Mouse (Mus musculus): Measurements from ENCODE around the gene 1700029J07Rik. TPM values are rescaled to one million over a fixed set of nuclear protein-coding genes. Genes with fewer than 3 reads are reported as not detected.

The 1700029J07Rik gene
- 1 to 10 TPM in 12 of 26 experiments, under 1 TPM in 14; 0.29 to 2.1 (median 0.94) TPM for total RNA-seq (2018; cell fraction: chromatin; rRNA removed)
- total RNA-seq (2018; cell fraction: cytosol; rRNA removed), result under 1 TPM in 17 of 26 experiments, not detected in 9; 0.06 to 0.34 (median 0.14) TPM
- 1 to 10 TPM in 18 of 26 experiments, under 1 TPM in 7, not detected in 1; 0.22 to 3.7 (median 1.3) TPM for total RNA-seq (2018; cell fraction: nucleus; rRNA removed)
- polyA plus RNA-seq (2018), result 0.20 to 0.27 TPM (median 0.22 TPM) in 3 replicates

- Histone ChIP-seq H3K36me3 (ENCODE audit: inconsistent target) (peaks cover 12% of the 10 kb centered on the region; the same call in 1 of the 2 replicates), H3K27ac (peak within 1 kb of the TSS; percentile 90), H3K79me2 (ENCODE audit: inconsistent target) (peaks cover 38% of the 10 kb centered on the region), H3K4me3 (ENCODE audit: inconsistent target) (peak within 1 kb of the TSS; percentile 92)
- WGBS (ENCODE audit: missing documents), result under 1% methylated on average over 57 of the region's 57 CpGs
These were observed at the start of gene 1700029J07Rik, which contains the start of gene Ufsp2 for GRCm38 (mm10) chr8:45975126-45975836. Gene 1700029J07Rik, minus strand, starts transcription at chr8:45975252. Gene Ufsp2, plus strand, starts transcription at chr8:45975528.

- Histone ChIP-seq H3K79me2 (ENCODE audit: inconsistent target) (no peaks in the 10 kb centered on the region), H3K4me3 (ENCODE audit: inconsistent target) (no peak overlapping the region), H3K36me3 (ENCODE audit: inconsistent target) (no peaks in the 10 kb centered on the region), H3K27ac (no peak overlapping the region)
- 85% methylated on average over 4 of the region's 4 CpGs for WGBS (ENCODE audit: missing documents)
These were observed 49.3 kb upstream of the 1700029J07Rik start for GRCm38 (mm10) chr8:46024392-46024791.

GRCm38 (mm10) chr8:46022758-46023157, 47.7 kb upstream of the 1700029J07Rik start:
- WGBS (ENCODE audit: missing documents), result 96% methylated on average over 9 of the region's 9 CpGs
- Histone ChIP-seq H3K27ac (no peak overlapping the region), H3K36me3 (ENCODE audit: inconsistent target) (no peaks in the 10 kb centered on the region), H3K4me3 (ENCODE audit: inconsistent target) (no peak overlapping the region), H3K79me2 (ENCODE audit: inconsistent target) (no peaks in the 10 kb centered on the region)

GRCm38 (mm10) chr8:46022203-46022602, 47.2 kb upstream of the 1700029J07Rik start:
- 88% methylated on average over 9 of the region's 9 CpGs for WGBS (ENCODE audit: missing documents)
- Histone ChIP-seq H3K36me3 (ENCODE audit: inconsistent target) (no peaks in the 10 kb centered on the region), H3K27ac (no peak overlapping the region), H3K79me2 (ENCODE audit: inconsistent target) (no peaks in the 10 kb centered on the region), H3K4me3 (ENCODE audit: inconsistent target) (no peak overlapping the region)

GRCm38 (mm10) chr8:46010746-46011680, 36.0 kb upstream of the 1700029J07Rik start:
- Histone ChIP-seq H3K79me2 (ENCODE audit: inconsistent target) (no peaks in the 10 kb centered on the region), H3K4me3 (ENCODE audit: inconsistent target) (no peak overlapping the region), H3K27ac (no peak overlapping the region), H3K36me3 (ENCODE audit: inconsistent target) (no peaks in the 10 kb centered on the region)
- 66% methylated on average over 17 of the region's 17 CpGs for WGBS (ENCODE audit: missing documents)

- 100% methylated on average over 2 of the region's 2 CpGs for WGBS (ENCODE audit: missing documents)
- Histone ChIP-seq H3K4me3 (ENCODE audit: inconsistent target) (no peak overlapping the region), H3K79me2 (ENCODE audit: inconsistent target) (no peaks in the 10 kb centered on the region), H3K27ac (no peak overlapping the region), H3K36me3 (ENCODE audit: inconsistent target) (no peaks in the 10 kb centered on the region)
These were observed 35.3 kb upstream of the 1700029J07Rik start for GRCm38 (mm10) chr8:46010306-46010705.

- Histone ChIP-seq H3K27ac (no peak overlapping the region), H3K79me2 (ENCODE audit: inconsistent target) (no peaks in the 10 kb centered on the region), H3K4me3 (ENCODE audit: inconsistent target) (no peak overlapping the region), H3K36me3 (ENCODE audit: inconsistent target) (no peaks in the 10 kb centered on the region)
- 88% methylated on average over 2 of the region's 3 CpGs for WGBS (ENCODE audit: missing documents)
These were observed 32.1 kb upstream of the 1700029J07Rik start for GRCm38 (mm10) chr8:46007050-46007672.

- Histone ChIP-seq H3K36me3 (ENCODE audit: inconsistent target) (no peaks in the 10 kb centered on the region), H3K4me3 (ENCODE audit: inconsistent target) (no peak within 1 kb of the TSS), H3K27ac (no peak within 1 kb of the TSS), H3K79me2 (ENCODE audit: inconsistent target) (no peaks in the 10 kb centered on the region)
- WGBS (ENCODE audit: missing documents), result 72% methylated on average over 3 of the region's 4 CpGs
These were observed 30.5 kb upstream of the 1700029J07Rik start, which contains the start of gene Ankrd37 for GRCm38 (mm10) chr8:46005596-46005995. Gene Ankrd37, minus strand, starts transcription at chr8:46005707.

GRCm38 (mm10) chr8:45999784-46000705, 25.0 kb upstream of the 1700029J07Rik start:
- Histone ChIP-seq H3K79me2 (ENCODE audit: inconsistent target) (peaks cover 4% of the 10 kb centered on the region; the same call in 1 of the 2 replicates), H3K36me3 (ENCODE audit: inconsistent target) (peaks cover 9% of the 10 kb centered on the region; the same call in 1 of the 2 replicates), H3K27ac (peak overlapping the region; percentile 63), H3K4me3 (ENCODE audit: inconsistent target) (peak overlapping the region; percentile 50)
- WGBS (ENCODE audit: missing documents), result 10% methylated on average over 55 of the region's 55 CpGs

- H3K36me3 ChIP-seq (ENCODE audit: inconsistent target), result peaks cover 9% of the 10 kb centered on the region; the same call in 1 of the 2 replicates
- WGBS (ENCODE audit: missing documents), result 21% methylated on average over 21 of the region's 22 CpGs
- H3K27ac ChIP-seq, result peak within 1 kb of the TSS; percentile 63
- peak within 1 kb of the TSS; percentile 50 for H3K4me3 ChIP-seq (ENCODE audit: inconsistent target)
- peaks cover 4% of the 10 kb centered on the region; the same call in 1 of the 2 replicates for H3K79me2 ChIP-seq (ENCODE audit: inconsistent target)
These were observed 24.2 kb upstream of the 1700029J07Rik start, which contains the start of gene Lrp2bp for GRCm38 (mm10) chr8:45999138-45999783. Gene Lrp2bp, plus strand, starts transcription at chr8:45999303.

- H3K4me3 ChIP-seq (ENCODE audit: inconsistent target), result peak overlapping the region; percentile 50
- H3K79me2 ChIP-seq (ENCODE audit: inconsistent target), result peaks cover 4% of the 10 kb centered on the region; the same call in 1 of the 2 replicates
- WGBS (ENCODE audit: missing documents), result 87% methylated on average over 2 of the region's 2 CpGs
- H3K36me3 ChIP-seq (ENCODE audit: inconsistent target), result peaks cover 18% of the 10 kb centered on the region; the same call in 1 of the 2 replicates
- H3K27ac ChIP-seq, result peak overlapping the region; percentile 63; the same call in 1 of the 2 replicates
These were observed 23.2 kb upstream of the 1700029J07Rik start for GRCm38 (mm10) chr8:45998228-45998627.

GRCm38 (mm10) chr8:45995576-45995975, 20.5 kb upstream of the 1700029J07Rik start:
- WGBS (ENCODE audit: missing documents), result 69% methylated on average over 3 of the region's 3 CpGs
- Histone ChIP-seq H3K4me3 (ENCODE audit: inconsistent target) (no peak overlapping the region), H3K36me3 (ENCODE audit: inconsistent target) (peaks cover 24% of the 10 kb centered on the region; the same call in 1 of the 2 replicates), H3K27ac (peak overlapping the region; percentile 44), H3K79me2 (ENCODE audit: inconsistent target) (peaks cover 4% of the 10 kb centered on the region; the same call in 1 of the 2 replicates)
